ENCODE assay signal across 30 mouse cellular contexts in genomic region chr9:107538711-107539110, GRCm38 (mm10). TPM values are rescaled to one million over a fixed set of nuclear protein-coding genes. Genes with fewer than 3 reads are reported as not detected.
"Had no signal": no experiment of that assay in that cellular context is flagged by ENCODE, and none has a peak within 500 bp of the region (broad histone marks: within the 10 kb centered on the region; RNA-seq: fewer than 3 reads in every experiment).

No protein-coding gene starts in this region.

- H3K4me3 ChIP-seq: limb, embryonic 10.5 days; limb, embryonic 12.5 days; limb, embryonic 13.5 days; limb, embryonic 15.5 days; liver, embryonic 12.5 days; liver, embryonic 13.5 days; liver, embryonic 15.5 days; lung, embryonic 15.5 days; megakaryocyte, embryonic 14.5 days; midbrain, embryonic 10.5 days; midbrain, embryonic 12.5 days; midbrain, embryonic 13.5 days; midbrain, embryonic 15.5 days; myocyte; neural tube, embryonic 12.5 days had no signal

- DNase-seq: liver; liver, embryonic 13.5 days; liver, postnatal 0 days; lung, adult 18-20 months; lung, adult 2 months; lung, embryonic 14.5 days; lung, postnatal 10 days; lung, postnatal 14 days; lung, postnatal 36 days; lung, postnatal 4 days; midbrain, embryonic 14.5 days had no signal

- H3K27ac ChIP-seq: limb, embryonic 10.5 days; limb, embryonic 12.5 days; limb, embryonic 13.5 days; limb, embryonic 15.5 days; liver, embryonic 13.5 days; liver, embryonic 14.5 days; liver, embryonic 15.5 days; lung, embryonic 15.5 days; macrophage; midbrain, embryonic 10.5 days; midbrain, embryonic 12.5 days; midbrain, embryonic 13.5 days; midbrain, embryonic 15.5 days; neural tube, embryonic 12.5 days had no signal

RNA-seq across cellular contexts. Expression of gene Zmynd10, which starts 8.4 kb away (rescaled TPM):
- total RNA-seq: megakaryocyte, adult 5-6 weeks; megakaryocyte-erythroid progenitor cell, adult 5-6 weeks; monocyte, adult 5-6 weeks had no signal
